Mouse (Mus musculus): ENCODE data around the gene Gm29609.

Gene Gm29609

GRCm38 (mm10) chr5:31197072-31197471, 17.4 kb upstream of the Gm29609 start:
- DNase-seq = no peak

GRCm38 (mm10) chr5:31196207-31196606, 16.5 kb upstream of the Gm29609 start:
- no peak for DNase-seq

- no peak for DNase-seq
These were observed 16.0 kb upstream of the Gm29609 start for GRCm38 (mm10) chr5:31195671-31196070.

- DNase-seq = no peak
These were observed 15.1 kb upstream of the Gm29609 start for GRCm38 (mm10) chr5:31194486-31195485.

- DNase-seq = no peak
These were observed 14.0 kb upstream of the Gm29609 start for GRCm38 (mm10) chr5:31193631-31194281.

GRCm38 (mm10) chr5:31192939-31193630, 13.4 kb upstream of the Gm29609 start, which contains the start of the genes Snx17 and Eif2b4:
Gene Snx17 (plus strand): TSS chr5:31193227.
Gene Eif2b4 (minus strand): TSS chr5:31193430.
- DNase-seq = peak; percentile 99

GRCm38 (mm10) chr5:31192045-31192938, 12.6 kb upstream of the Gm29609 start:
- DNase-seq = no peak

- no peak for DNase-seq
These were observed 10.5 kb upstream of the Gm29609 start for GRCm38 (mm10) chr5:31190201-31190600.

- DNase-seq = no peak
These were observed 8.6 kb upstream of the Gm29609 start for GRCm38 (mm10) chr5:31188223-31188840.

- no peak for DNase-seq
These were observed 4.0 kb upstream of the Gm29609 start for GRCm38 (mm10) chr5:31183678-31184077.

- no peak for DNase-seq
These were observed 1.6 kb upstream of the Gm29609 start for GRCm38 (mm10) chr5:31181183-31181770.

- DNase-seq = no peak
These were observed 378 bp downstream of the Gm29609 start for GRCm38 (mm10) chr5:31179301-31179765.

- DNase-seq = no peak
These were observed 11.1 kb downstream of the Gm29609 start for GRCm38 (mm10) chr5:31168630-31169029.

GRCm38 (mm10) chr5:31164878-31165277, 14.8 kb downstream of the Gm29609 start:
- DNase-seq = no peak

GRCm38 (mm10) chr5:31162462-31162861, 17.2 kb downstream of the Gm29609 start:
- DNase-seq = no peak

GRCm38 (mm10) chr5:31154152-31154553, 25.6 kb downstream of the Gm29609 start, which contains the start of gene Mpv17:
Gene Mpv17 (minus strand): TSS chr5:31154251.
- DNase-seq = peak; percentile 80

- DNase-seq = no peak
These were observed 26.1 kb downstream of the Gm29609 start for GRCm38 (mm10) chr5:31153516-31154151.

- DNase-seq = peak; percentile 63
These were observed 28.0 kb downstream of the Gm29609 start for GRCm38 (mm10) chr5:31151746-31152145.

- peak; percentile 28 for DNase-seq
These were observed 29.9 kb downstream of the Gm29609 start for GRCm38 (mm10) chr5:31149781-31150180.

GRCm38 (mm10) chr5:31138968-31139425, 40.7 kb downstream of the Gm29609 start:
- DNase-seq = no peak

Measured in cerebellum, adult 8-10 months (tissue).